Mouse (Mus musculus) left cerebral cortex, adult 2 months (tissue): ENCODE measurements around the gene Adssl1. TPM values are rescaled to one million over a fixed set of nuclear protein-coding genes. Genes with fewer than 3 reads are reported as not detected.

Source experiments
- DNase-seq, 2 experiments: peaks; one replicate each; pipeline ENCODE4 v3.0.0; 2021 to 2022; ENCODE audit warnings: low spot score in 2 of 2, mixed read lengths in 1 of 2; ENCODE audit errors: extremely low spot score in 1 of 2
- H3K27ac ChIP-seq: fragments of 200-600 bp; 2 replicates; pipeline ENCODE4 v1.8.1; 2022
- H3K4me3 ChIP-seq: fragments of 200-600 bp; 2 replicates; pipeline ENCODE4 v1.8.1; 2022
- CTCF ChIP-seq: fragments of 200-600 bp; IDR thresholded peaks from 2 replicates; pipeline ENCODE4 v1.8.1; 2022; ENCODE audit warnings: antibody characterized with exemption, mild to moderate bottlenecking, moderate library complexity
- intact Hi-C: fragments of 180-260 bp; cut with DNase I; formaldehyde crosslinking; loops from one replicate; pipeline ENCODE4 v1.15.1; 2025
- total RNA-seq, 2 experiments: library from RNA; stranded (reverse); gene quantifications; 2 replicates each; pipeline ENCODE4 v1.2.3; 2021

Gene Adssl1
- total RNA-seq, 2 experiments from 2014 or later, result 16.2 to 16.5 TPM

DNA sequence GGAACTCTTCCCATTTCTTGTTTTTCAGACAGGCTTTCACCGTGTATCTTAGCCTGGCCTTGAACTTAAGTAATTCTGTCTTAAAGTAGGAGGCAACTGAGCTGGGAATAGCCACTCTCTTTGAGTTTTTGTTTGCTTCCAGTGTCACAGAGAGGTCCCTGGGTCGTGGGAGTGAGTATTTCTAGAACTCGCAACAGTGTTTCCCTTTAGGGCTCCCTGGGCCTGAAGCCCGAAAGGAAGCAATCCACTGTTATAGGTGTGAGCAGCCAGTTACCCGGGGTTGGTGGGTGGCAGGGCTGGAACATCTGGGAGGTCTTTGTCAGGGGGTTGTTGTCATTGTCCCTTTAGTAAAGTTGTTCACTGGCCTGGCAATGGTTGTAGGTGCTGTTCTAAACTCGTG is 26.3 kb downstream of the Adssl1 start:
- TF ChIP-seq CTCF, result no peak
- no peak for DNase-seq
- intact Hi-C loops, result no loop called here
- H3K4me3 ChIP-seq, result no peak overlapping the region
- no peak overlapping the region for H3K27ac ChIP-seq

DNA sequence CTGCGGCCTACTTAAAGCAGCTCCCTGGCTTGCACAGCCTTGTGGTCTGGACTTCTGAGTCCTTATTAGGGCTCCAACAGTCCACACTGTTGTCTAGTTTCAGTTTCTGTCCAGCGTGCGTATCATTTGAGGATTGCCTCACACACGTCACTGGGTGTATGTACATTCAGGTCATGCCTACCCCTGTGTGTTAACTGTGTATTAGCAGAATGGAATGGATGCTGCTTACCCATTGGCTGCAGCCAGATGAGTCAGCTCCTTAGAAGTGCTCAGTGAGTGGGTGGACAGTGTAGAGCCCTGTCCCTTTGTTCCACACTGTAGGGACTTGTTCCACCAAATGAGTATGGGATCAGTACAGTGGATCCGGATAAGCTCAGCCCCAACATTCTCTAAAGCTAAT is 28.2 kb downstream of the Adssl1 start:
- intact Hi-C loops, result no loop called here
- Histone ChIP-seq H3K27ac (no peak overlapping the region), H3K4me3 (no peak overlapping the region)
- TF ChIP-seq CTCF, result no peak
- no peak for DNase-seq

DNA sequence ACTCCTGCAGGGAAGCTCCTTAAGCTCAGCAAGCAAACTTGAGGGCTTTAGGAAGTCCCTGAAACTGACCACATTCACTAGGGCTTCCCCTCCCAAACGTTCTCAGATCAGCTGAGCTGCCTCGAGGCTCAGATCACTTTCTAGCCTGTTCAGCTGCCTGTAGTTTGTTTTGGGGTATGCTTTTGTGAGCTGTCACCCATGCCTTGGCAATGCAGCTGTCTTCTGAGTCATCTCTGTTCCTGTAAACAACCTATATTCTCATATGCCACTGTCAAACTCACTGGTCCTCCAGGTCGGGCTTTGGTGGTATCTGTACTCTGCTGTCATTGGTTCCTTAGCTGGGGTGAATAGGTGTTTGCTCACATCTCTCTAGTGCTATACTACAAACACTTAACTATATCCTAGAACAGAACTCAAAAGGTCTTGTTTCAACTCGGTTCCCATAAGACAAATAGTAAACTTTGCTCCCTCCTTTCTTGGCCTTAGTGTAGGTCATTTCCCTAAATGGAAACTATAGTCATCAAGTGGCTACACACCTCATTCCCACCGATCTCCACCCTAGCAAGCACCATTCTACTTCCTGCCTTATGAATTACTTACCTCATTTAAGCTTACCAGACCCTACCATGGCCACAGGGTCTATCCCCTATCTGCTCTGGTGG is 32.1 kb downstream of the Adssl1 start:
- DNase-seq, result no peak
- H3K27ac ChIP-seq, result no peak overlapping the region
- no peak for TF ChIP-seq CTCF
- intact Hi-C loops, result no loop called here
- no peak overlapping the region for H3K4me3 ChIP-seq

DNA sequence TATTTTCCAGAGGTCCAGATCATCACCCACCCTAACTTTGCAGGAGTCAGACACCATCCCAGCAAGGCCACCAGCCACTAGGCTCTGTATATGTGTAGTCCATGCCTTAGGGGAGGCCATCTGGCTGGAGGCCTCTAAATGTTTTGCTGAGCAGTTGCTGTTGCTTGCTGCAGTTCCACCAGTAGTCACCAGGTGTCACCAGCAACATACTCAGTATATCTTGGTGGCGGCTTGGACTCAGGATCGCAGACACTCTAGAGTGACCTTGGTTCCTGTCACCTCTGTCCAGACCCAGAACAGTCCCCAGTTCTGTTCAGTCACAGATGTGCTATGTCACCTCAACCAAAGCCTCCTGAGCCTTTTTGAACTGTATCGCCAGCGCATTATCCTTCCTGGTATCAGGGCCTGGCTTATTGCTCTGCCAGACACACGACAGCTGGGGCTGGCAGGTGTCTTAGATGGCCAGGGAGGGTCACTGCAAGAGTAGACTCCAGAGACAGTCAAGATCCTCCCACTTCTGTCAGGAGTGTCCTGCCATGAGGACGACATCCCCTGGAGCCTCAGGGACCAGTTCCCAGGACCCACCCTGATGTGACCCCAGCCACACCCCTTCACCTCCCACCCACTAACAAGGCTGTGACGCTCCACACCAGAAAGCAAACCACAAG is 33.4 kb downstream of the Adssl1 start:
- Histone ChIP-seq H3K27ac (no peak overlapping the region), H3K4me3 (no peak overlapping the region)
- peak; percentile 94 for TF ChIP-seq CTCF
- intact Hi-C loops, result loop anchor here (1.0 kb wide), 1 partner anchor 54 kb away; no protein-coding TSS in a partner anchor
- peak; percentile 81 to 87 for DNase-seq

DNA sequence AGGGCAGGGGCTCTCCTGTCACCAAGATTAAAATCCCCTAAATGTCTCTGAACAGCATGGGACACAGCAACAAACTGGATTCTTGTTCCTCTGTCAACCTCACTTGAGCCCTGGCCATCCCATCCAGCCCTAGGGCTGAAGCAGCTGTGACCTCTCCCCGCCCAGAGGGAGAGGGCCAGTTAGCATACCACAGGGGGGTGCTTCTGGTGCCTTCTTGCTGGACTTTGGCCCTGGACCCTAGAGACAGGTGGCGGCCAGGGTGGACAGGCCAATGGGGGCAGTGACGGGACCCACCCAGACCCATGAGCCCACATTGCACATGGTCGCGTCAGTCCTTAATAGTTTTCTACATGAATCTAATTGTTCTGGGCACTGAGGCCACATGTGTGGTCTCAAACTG is 34.2 kb downstream of the Adssl1 start:
- no peak for DNase-seq
- no peak overlapping the region for H3K4me3 ChIP-seq
- TF ChIP-seq CTCF, result no peak
- intact Hi-C loops, result no loop called here
- no peak overlapping the region for H3K27ac ChIP-seq

DNA sequence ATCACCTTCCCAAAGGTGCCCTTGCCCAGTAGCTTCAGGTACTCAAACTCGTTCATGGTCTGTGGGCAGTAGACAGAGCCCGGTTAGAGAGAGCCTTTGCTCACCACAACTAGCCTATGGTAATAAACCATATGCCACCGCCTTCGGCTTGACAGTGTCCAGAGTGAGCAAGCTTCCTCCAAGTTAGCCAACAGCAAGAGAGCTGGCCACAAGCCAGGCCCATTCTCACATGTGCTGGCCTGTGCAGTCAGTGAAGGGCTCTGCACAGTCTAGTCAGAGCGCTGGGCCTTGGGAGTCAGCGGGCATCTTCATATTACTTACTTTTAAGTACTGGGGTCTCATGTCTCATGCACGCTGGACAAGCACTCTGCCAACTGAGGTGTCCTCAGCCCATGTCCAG is 38.8 kb downstream of the Adssl1 start:
- intact Hi-C loops, result loop anchor here (2.0 kb wide), 1 partner anchor 16 kb away; the partner anchor contains the start of gene Akt1
- no peak for TF ChIP-seq CTCF
- Histone ChIP-seq H3K27ac (no peak overlapping the region), H3K4me3 (no peak overlapping the region)
- no peak for DNase-seq

DNA sequence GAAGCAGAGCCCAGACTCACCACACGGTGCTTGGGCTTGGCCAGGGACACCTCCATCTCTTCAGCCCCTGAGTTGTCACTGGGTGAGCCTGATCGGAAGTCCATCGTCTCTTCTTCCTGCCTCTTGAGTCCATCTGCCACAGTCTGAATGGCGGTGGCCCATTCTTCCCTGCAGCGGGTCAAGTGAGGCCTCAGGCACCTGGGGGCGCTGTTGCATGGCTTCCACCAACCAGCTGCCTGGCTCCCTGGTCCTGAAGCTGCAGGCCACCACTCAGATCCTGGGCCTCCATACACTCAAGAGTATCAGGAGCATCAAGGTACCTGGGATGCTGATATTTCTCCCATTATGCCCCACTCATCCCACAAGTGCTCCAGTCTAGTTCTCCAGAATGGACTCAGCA is 39.3 kb downstream of the Adssl1 start:
- Histone ChIP-seq H3K27ac (no peak overlapping the region), H3K4me3 (no peak overlapping the region)
- intact Hi-C loops, result loop anchor here (2.0 kb wide), 1 partner anchor 16 kb away; the partner anchor contains the start of gene Akt1
- peak; percentile 76 for TF ChIP-seq CTCF
- peak; percentile 58 to 69 for DNase-seq

DNA sequence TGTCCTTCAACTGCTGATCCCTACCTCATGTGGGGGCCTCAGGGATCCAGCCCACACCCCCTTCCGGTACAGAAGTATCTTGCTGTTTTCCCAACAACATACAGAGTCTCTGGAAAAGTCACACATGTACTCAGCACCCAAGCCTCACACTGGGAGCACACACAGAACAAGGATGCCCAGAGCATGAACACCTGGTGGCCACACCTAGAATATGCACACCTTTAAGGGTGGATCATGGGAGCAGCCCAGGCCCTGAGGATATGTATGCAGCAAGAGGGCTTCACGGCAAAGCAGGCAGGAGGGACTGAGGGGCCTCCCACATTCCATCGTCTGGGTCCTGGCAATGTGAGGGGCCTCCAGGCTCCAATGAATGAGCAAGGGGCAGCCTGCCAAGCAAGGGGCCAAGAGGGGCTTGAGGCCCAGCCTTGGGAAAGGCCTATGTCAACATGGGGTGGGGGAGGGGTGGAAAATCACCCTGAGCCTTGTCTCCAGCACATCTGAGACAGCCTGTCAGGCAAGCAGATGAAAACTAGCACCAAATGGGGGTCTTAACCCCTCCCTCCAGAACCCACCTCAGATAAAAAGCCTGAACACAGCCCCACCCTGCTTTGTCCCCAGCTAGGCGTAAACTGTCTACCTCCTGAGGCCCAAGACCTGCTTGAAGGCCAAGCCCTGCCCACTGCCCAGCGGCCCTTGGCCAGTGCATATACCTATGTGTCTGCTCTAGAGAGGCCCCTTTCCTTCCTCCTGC is 40.9 kb downstream of the Adssl1 start:
- DNase-seq, result no peak
- intact Hi-C loops, result no loop called here
- Histone ChIP-seq H3K4me3 (no peak overlapping the region), H3K27ac (no peak overlapping the region)
- no peak for TF ChIP-seq CTCF

DNA sequence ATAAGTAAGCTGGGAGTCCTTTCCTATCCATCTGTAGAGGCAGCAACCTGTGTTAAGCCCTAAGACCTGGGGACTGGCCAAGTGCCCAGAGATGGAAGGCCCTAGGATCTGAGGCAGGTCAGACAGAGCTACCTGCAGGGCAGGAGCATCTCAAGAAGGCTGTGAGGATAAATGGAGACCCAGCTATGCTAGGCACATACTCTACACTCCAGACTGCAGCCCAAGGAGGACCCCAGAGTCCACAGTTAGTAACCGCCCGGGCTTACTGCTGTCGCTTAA is 41.4 kb downstream of the Adssl1 start:
- intact Hi-C loops, result no loop called here
- no peak for DNase-seq
- TF ChIP-seq CTCF, result no peak
- Histone ChIP-seq H3K4me3 (no peak overlapping the region), H3K27ac (no peak overlapping the region)

DNA sequence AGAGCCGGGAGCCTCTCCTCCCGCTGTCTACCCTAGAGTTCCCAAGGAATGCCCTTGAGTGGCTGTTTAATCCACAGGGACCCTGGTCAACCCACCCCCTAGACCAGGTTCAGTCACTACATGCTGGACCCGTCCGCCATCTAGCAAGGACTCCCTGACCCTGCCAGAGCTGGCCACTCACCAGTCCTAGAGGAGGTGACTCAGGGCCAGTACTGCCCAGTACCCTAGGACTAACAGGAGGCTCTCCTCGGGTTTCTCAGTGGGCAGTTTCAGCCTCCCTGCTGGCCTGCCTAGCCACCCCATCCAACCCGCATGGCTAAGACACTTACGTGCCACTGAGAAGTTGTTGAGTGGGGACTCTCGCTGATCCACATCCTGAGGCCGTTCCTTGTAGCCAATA is 42.0 kb downstream of the Adssl1 start:
- intact Hi-C loops, result no loop called here
- TF ChIP-seq CTCF, result no peak
- DNase-seq, result no peak
- Histone ChIP-seq H3K4me3 (no peak overlapping the region), H3K27ac (no peak overlapping the region)

DNA sequence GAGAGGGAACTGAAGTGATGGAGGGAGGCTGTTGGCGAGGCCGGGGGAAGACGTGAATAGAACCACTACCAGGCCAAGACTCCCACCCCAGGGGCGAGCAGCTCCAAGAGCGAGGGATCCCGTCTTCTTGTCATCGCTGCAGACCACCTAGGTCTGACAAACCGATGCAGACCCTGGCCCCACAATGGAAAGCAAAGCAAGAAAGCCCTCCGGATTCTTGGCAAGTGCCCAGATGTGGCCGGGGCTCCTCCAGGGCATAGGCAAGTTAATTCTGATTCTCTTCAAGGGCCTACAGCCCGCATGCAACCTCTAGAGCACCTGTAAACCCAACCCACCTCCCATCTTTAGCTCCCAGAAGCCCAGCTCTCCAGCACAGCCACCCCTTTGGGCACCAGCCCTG is 43.5 kb downstream of the Adssl1 start:
- Histone ChIP-seq H3K4me3 (no peak overlapping the region), H3K27ac (no peak overlapping the region)
- DNase-seq, result no peak
- no peak for TF ChIP-seq CTCF
- intact Hi-C loops, result no loop called here

DNA sequence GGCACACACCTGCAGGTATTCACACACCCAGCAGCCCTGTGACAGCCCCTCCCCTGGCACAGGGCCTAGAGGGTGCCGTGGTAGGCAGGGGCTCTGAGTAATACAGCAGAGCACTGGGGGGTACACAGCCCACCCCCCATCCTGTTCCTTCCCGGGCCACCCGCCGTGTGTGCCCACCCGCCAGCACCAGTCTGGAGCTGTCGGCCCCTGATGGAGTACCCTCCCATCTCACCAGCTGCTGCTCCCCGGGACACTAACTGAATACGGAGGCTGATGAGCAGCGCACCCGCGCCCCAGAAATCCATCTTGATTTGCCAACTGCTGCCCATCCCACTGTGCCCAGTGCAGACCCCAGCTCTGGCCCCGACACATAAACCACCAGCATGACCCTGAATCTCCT is 43.9 kb downstream of the Adssl1 start:
- intact Hi-C loops, result no loop called here

More for the DNA sequence above, 43.9 kb downstream of the Adssl1 start:
- H3K27ac ChIP-seq, result no peak overlapping the region
- no peak overlapping the region for H3K4me3 ChIP-seq
- no peak for DNase-seq
- no peak for TF ChIP-seq CTCF
